Mouse (Mus musculus): Measurements from ENCODE around the gene Zfand2a. TPM values are rescaled to one million over a fixed set of nuclear protein-coding genes. Genes with fewer than 3 reads are reported as not detected.

Gene Zfand2a
- polyA plus RNA-seq, 1 experiment from 2014 or later = 9.1 TPM

Other genes with a start within 250 kb of the Zfand2a start
- gene Get4, start 232.2 kb downstream of the Zfand2a start, polyA plus RNA-seq (2014; fragmentation: Nextera tagmentation; extraction: Ambion mirVana) = 148 and 159 TPM in 2 replicates
- 0.17 and 0.69 TPM in 2 replicates for gene Adap1, start 158.9 kb downstream of the Zfand2a start, polyA plus RNA-seq (2014; fragmentation: Nextera tagmentation; extraction: Ambion mirVana)
- gene Cox19, start 133.1 kb downstream of the Zfand2a start, polyA plus RNA-seq (2014; fragmentation: Nextera tagmentation; extraction: Ambion mirVana) = 117 and 120 TPM in 2 replicates
- gene Cyp2w1, start 131.9 kb downstream of the Zfand2a start, polyA plus RNA-seq (2014; fragmentation: Nextera tagmentation; extraction: Ambion mirVana) = not detected in 2 replicates
- gene Gpr146, start 106.9 kb downstream of the Zfand2a start, polyA plus RNA-seq (2014; fragmentation: Nextera tagmentation; extraction: Ambion mirVana) = 1.9 and 2.3 TPM in 2 replicates
- 0.62 and 0.89 TPM in 2 replicates for gene C130050O18Rik, start 79.3 kb downstream of the Zfand2a start, polyA plus RNA-seq (2014; fragmentation: Nextera tagmentation; extraction: Ambion mirVana)
- 0.80 and 1.1 TPM in 2 replicates for gene Gper1, start 61.4 kb downstream of the Zfand2a start, polyA plus RNA-seq (2014; fragmentation: Nextera tagmentation; extraction: Ambion mirVana)
- 37.9 and 39.7 TPM in 2 replicates for gene 3110082I17Rik, start 24.0 kb downstream of the Zfand2a start, polyA plus RNA-seq (2014; fragmentation: Nextera tagmentation; extraction: Ambion mirVana)
- gene Uncx, start 58.9 kb upstream of the Zfand2a start, polyA plus RNA-seq (2014; fragmentation: Nextera tagmentation; extraction: Ambion mirVana) = 0.08 and 0.21 TPM in 2 replicates

All from limb, embryonic 11.5 days (tissue).